Mouse (Mus musculus) small intestine, adult 2 months (tissue): ENCODE measurements around the gene Mbd4. TPM values are rescaled to one million over a fixed set of nuclear protein-coding genes. Genes with fewer than 3 reads are reported as not detected.
"Not testable (repeated sequence)": the region's sequence is repeated elsewhere in the genome, so short reads cannot be mapped to it uniquely, and the experiment has no call there.

Experiments used
- H3K27ac ChIP-seq: fragments of 200-500 bp; 2 replicates; pipeline ENCODE4 v1.5.1; 2012; ENCODE audit warnings: low read depth, low read length, control low read depth, inconsistent platforms; ENCODE audit not compliant: insufficient read depth
- H3K27me3 ChIP-seq: fragments of 200-500 bp; 2 replicates; pipeline ENCODE4 v1.6.1; 2012; ENCODE audit warnings: mild to moderate bottlenecking, moderate library complexity, low read length, inconsistent platforms; ENCODE audit not compliant: control insufficient read depth, insufficient read depth
- H3K36me3 ChIP-seq: fragments of 200-500 bp; 2 replicates; pipeline ENCODE4 v1.6.1; 2012; ENCODE audit warnings: mild to moderate bottlenecking, low read length, control low read depth, inconsistent platforms; ENCODE audit not compliant: control insufficient read depth, insufficient read depth
- H3K4me1 ChIP-seq: fragments of 200-500 bp; 2 replicates; pipeline ENCODE4 v1.6.1; 2012; ENCODE audit warnings: low read length, inconsistent platforms, mixed read lengths; ENCODE audit not compliant: control insufficient read depth, insufficient read depth, insufficient read length
- H3K4me3 ChIP-seq: fragments of 200-500 bp; 2 replicates; pipeline ENCODE4 v1.5.1; 2012; ENCODE audit warnings: low read depth, mild to moderate bottlenecking, control low read depth, inconsistent platforms, low read length, moderate library complexity
- CTCF ChIP-seq: fragments of 200-500 bp; IDR thresholded peaks from 2 replicates; pipeline ENCODE4 v1.5.1; 2012; ENCODE audit warnings: low read depth, mild to moderate bottlenecking, control low read depth, inconsistent platforms, low read length, moderate library complexity, mixed read lengths; ENCODE audit not compliant: insufficient replicate concordance, insufficient read length; ENCODE audit errors: extremely low read depth
- POLR2A ChIP-seq: fragments of 200-500 bp; IDR thresholded peaks from 2 replicates; pipeline ENCODE4 v1.6.1; 2012; ENCODE audit warnings: low read depth, mild to moderate bottlenecking, control low read depth, inconsistent platforms, low read length, moderate library complexity
- WGBS: fragments of 180-500 bp; shearing (Covaris S2); methylation state at CpG from one replicate; pipeline ENCODE4 v1.1.7; 2018; 5-methylcytosine and 5-hydroxymethylcytosine counted together
- polyA plus RNA-seq: library from polyadenylated mRNA; depleted of rRNA; stranded (reverse); fragments of >200 nt; gene quantifications from 2 replicates; pipeline ENCODE4 v1.2.3, GENCODE M21; 2012

The Mbd4 gene
- polyA plus RNA-seq, 1 experiment, result 0.57 TPM

DNA sequence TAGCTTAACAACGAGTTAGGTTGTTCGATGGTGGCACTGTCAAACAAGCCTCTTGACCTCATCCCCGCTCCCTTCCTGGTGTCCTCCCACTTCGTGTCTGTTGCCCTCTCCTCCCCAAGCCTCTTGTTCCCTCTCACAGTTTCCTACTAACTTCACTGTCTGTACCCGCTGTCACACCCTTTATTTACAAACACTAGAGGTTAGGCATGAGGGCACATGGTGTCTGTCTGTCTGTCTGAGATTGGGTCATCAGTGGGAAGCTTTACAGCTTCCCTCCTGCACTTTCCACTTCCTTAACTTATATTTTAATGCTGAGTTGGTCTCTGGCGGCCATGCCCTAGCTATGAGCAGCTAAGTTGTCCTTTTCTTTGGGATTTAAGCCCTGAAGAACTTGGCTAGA is 26.6 kb upstream of the Mbd4 start:
- TF ChIP-seq CTCF, result no peak
- TF ChIP-seq POLR2A, result no peak
- no peak overlapping the region for H3K27ac ChIP-seq
- H3K27me3 ChIP-seq, result no peaks in the 10 kb centered on the region
- 71% methylated on average over 6 of the region's 6 CpGs for WGBS
- no peaks in the 10 kb centered on the region for H3K4me1 ChIP-seq
- H3K4me3 ChIP-seq, result no peak overlapping the region
- H3K36me3 ChIP-seq, result no peaks in the 10 kb centered on the region

DNA sequence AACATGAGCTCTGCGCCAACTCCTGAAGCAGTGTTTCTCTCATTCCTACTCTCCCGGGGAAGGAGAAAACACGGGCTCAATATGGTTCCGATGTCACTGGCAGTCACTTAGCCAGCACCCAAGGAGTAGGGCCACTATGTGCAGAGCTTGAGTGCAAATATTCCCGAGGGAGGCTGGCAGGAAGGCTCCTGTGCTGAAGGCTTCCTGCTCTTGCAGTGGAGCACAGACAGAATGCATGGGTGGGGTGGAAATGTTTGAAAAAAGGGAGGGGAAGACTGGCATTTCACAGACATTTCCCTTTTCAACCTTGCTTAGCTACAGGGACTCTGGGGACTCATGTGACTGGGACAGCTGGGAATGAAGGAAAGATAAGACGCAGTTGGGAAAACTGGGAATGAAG is 25.5 kb upstream of the Mbd4 start:
- TF ChIP-seq CTCF (no peak), POLR2A (no peak)
- H3K27me3 ChIP-seq, result no peaks in the 10 kb centered on the region
- H3K36me3 ChIP-seq, result no peaks in the 10 kb centered on the region
- no peak overlapping the region for H3K27ac ChIP-seq
- 66% methylated on average over 6 of the region's 6 CpGs for whole genome bisulfite sequencing
- no peak overlapping the region for H3K4me3 ChIP-seq
- no peaks in the 10 kb centered on the region for H3K4me1 ChIP-seq

DNA sequence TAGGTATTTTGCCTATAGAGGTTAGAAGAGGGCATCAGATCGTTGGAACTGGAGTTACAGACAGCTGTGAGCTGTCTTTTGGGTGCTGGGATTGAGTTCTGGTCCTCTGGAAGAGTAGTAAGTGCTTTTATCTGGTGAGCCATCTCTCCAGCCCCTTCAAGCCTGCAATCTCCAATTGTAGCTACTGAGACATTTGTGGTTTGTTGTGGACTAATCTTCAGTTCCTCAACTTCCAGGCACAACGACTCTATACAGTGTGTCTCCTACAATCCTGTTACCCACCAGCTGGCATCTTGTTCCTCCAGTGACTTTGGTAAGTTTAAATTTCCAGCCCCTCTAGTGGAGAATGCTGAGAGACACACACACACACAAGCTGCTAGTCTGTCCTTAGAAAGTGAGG is 24.1 kb upstream of the Mbd4 start:
- 85% methylated on average over 2 of the region's 2 CpGs for WGBS
- Histone ChIP-seq H3K36me3 (no peaks in the 10 kb centered on the region), H3K4me3 (no peak overlapping the region), H3K4me1 (no peaks in the 10 kb centered on the region), H3K27me3 (no peaks in the 10 kb centered on the region), H3K27ac (no peak overlapping the region)
- no peak for TF ChIP-seq POLR2A
- no peak for TF ChIP-seq CTCF

DNA sequence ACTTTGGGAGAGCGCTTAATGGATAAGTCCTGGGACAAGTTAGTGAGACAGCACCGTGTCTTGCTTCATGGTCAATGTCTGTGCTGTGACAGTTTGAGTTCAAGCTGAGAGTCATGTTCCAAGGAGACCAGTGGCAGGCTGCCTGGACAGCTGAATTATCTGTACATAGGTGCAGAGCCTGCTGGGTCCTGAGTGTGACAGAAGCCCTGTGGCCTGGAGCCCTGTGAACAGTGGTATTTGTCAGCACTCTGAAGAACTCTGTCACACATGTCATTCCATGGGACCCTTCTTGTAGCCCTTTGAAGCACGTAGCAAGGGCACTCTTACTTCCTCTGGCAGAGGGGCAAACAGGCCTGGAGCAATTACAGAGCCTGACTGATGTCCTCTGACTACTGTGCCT is 18.1 kb upstream of the Mbd4 start:
- WGBS, result no CpG with 5 or more reads among the region's 3 CpGs
- H3K4me1 ChIP-seq, H3K27me3 ChIP-seq, H3K36me3 ChIP-seq, H3K27ac ChIP-seq, H3K4me3 ChIP-seq: not testable (repeated sequence)

DNA sequence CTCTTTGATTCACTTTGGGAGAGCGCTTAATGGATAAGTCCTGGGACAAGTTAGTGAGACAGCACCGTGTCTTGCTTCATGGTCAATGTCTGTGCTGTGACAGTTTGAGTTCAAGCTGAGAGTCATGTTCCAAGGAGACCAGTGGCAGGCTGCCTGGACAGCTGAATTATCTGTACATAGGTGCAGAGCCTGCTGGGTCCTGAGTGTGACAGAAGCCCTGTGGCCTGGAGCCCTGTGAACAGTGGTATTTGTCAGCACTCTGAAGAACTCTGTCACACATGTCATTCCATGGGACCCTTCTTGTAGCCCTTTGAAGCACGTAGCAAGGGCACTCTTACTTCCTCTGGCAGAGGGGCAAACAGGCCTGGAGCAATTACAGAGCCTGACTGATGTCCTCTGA is 14.0 kb upstream of the Mbd4 start:
- H3K27ac ChIP-seq, H3K36me3 ChIP-seq, H3K4me1 ChIP-seq, H3K4me3 ChIP-seq, H3K27me3 ChIP-seq: not testable (repeated sequence)
- WGBS, result no CpG with 5 or more reads among the region's 3 CpGs

DNA sequence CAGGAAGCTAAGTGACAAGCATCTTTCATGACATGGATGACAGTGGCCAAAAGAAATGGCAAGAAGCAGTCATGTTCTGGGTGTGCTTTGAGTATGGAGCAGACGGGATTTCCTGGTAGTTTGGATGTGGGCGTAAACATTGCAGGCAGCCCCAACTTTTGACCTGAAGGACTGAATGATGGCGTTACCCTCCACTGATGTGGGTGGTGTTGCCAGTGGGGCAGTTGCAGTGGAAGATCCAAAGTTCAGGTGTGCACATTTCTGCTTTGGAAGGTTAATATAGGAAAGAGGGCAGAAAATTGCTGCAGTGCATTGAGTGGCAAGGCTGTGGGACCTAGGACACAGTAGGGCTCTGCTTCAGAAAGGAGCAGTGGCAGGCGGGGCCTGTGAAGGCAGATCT is 12.1 kb upstream of the Mbd4 start:
- Histone ChIP-seq H3K4me1 (no peaks in the 10 kb centered on the region), H3K36me3 (no peaks in the 10 kb centered on the region), H3K4me3 (no peak overlapping the region), H3K27ac (no peak overlapping the region), H3K27me3 (no peaks in the 10 kb centered on the region)
- TF ChIP-seq CTCF (no peak), POLR2A (no peak)
- 73% methylated on average over 4 of the region's 4 CpGs for WGBS

DNA sequence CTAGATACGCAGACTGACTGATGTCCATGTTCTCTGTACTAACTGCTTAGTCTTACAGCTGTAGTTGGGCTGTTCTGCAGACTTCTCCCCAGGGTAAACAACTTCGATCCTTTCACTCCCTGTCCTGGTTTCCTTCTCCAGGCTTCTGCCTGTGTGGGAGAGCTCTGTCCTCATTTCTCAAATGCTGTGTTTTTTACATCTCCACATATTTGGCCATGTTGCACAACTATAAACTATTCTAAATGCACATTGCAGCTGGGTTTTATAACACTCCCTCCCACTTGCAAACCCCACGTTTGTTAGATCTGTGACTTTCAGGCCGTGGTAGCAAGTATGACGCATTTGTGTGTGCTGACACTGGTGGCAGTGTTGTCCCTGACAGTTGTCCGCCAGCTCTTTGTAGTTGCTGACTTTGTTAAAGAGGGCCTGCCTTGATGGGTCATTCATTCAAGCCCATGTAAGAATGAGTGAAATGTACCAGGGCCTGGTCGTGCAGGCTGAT is 10.2 kb upstream of the Mbd4 start:
- no peaks in the 10 kb centered on the region; the same call in 1 of the 2 replicates for H3K4me1 ChIP-seq
- no peak overlapping the region for H3K4me3 ChIP-seq
- no peak overlapping the region; the same call in 1 of the 2 replicates for H3K27ac ChIP-seq
- TF ChIP-seq POLR2A, result no peak
- H3K27me3 ChIP-seq, result no peaks in the 10 kb centered on the region
- WGBS, result 69% methylated on average over 7 of the region's 7 CpGs
- H3K36me3 ChIP-seq, result no peaks in the 10 kb centered on the region

DNA sequence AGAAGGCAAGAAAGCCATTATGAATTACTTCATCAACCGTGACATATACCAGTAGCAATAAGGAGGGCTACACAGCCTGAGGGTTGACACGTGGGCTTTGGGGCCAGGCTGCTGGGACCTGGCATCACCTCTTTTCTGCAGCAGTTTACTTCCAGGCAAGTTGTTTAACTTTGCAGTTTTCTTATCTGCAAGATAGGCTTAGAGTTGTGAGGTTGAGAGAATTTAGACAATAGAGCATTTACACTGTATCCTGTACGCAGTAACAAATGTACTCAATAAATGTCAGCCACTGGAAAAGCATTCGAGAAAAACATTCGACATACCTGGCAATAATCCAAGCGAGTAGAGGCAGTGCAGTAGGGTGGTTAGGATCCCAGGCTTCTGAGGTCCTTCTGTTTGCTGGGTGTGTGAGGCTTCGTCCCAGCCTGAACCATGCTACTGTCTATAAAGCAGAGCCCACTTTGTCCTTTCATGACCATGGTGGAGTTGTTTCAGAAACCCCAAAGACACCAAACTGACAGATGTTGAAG is 6.9 kb upstream of the Mbd4 start:
- TF ChIP-seq CTCF (no peak), POLR2A (no peak)
- 39% methylated on average over 7 of the region's 7 CpGs for WGBS
- Histone ChIP-seq H3K27ac (no peak overlapping the region), H3K4me1 (no peaks in the 10 kb centered on the region; the same call in 1 of the 2 replicates), H3K27me3 (no peaks in the 10 kb centered on the region), H3K4me3 (no peak overlapping the region), H3K36me3 (no peaks in the 10 kb centered on the region)
